Mouse (Mus musculus) heart, postnatal 0 days (tissue): Measurements from ENCODE around the gene Tbc1d23.

Experiments used
- CTCF ChIP-seq: IDR thresholded peaks from 2 replicates; pipeline ENCODE4 v1.5.1; 2016; ENCODE audit warnings: antibody characterized with exemption, control low read depth, low read depth
- EP300 ChIP-seq: IDR thresholded peaks from 2 replicates; pipeline ENCODE4 v1.6.1; 2016; ENCODE audit warnings: antibody characterized with exemption, low read depth

DNA sequence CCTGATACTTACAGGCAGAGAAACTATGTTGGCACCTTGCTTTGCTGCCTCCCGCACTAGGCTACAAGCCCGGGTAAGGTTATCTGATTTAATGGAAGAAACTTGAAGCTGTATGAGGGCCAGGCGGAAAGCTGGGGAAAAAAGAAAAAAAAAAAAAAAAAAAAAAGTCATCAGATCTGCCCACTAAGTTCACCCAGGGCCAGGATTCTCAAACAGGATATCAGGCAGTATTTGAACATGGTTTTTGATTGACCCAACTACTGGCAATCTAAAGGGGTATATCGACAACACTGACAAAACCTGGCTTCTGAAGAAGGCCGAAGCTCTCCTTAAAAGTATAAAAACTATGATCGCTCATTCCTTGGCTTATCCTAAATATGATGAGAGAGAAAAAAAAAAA, 65.2 kb downstream of the Tbc1d23 start:
- TF ChIP-seq CTCF (no peak), EP300 (no peak)
